Mouse (Mus musculus) fat pad, adult 2 months (tissue): ENCODE measurements around the gene Prss12.
"Not testable (repeated sequence)": the region's sequence is repeated elsewhere in the genome, so short reads cannot be mapped to it uniquely, and the experiment has no call there.

ENCODE experiments used
- DNase-seq: peaks from one replicate; pipeline ENCODE4 v3.0.0-alpha.2; 2011; ENCODE audit warnings: low read depth, low spot score; ENCODE audit errors: extremely low read depth

The Prss12 gene

DNA sequence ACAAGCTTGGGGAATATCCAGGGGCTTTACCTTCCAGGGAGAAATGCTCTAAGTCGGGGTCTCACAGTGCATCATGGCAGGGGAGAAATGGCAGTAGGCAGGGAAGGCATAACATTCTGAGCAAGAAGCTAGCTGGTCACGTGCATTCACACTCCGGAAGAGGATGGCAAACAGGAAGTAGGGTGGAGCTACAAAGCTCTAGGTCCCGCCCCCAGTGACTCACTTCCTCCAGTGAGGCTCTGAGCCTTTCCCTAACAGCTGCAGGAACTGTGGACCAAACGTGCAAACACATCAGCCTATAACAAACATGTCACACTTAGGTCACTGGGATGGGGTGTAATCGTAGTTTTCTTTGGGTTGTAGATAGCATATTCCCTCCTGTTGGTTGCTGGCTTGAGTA, 15.6 kb downstream of the Prss12 start:
- DNase-seq = no peak

DNA sequence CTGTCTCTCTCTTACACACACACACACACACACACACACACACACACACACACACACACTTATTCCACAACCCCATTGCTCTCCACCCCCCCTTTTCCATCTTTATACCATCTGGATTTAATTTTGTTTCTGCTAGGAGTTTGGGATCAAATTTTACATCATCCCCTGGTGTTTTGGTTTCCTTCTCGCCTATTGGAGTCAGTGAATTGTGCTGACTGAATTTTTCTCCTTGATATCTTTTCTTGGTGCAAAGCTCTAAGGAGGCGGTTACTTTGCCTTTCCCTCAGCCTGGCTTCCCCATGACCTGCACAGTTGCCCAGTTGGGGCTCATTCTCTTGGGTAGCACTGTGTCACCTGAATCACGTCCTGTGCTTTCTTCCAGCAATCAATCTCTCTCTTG, 30.1 kb downstream of the Prss12 start:
- no peak for DNase-seq

DNA sequence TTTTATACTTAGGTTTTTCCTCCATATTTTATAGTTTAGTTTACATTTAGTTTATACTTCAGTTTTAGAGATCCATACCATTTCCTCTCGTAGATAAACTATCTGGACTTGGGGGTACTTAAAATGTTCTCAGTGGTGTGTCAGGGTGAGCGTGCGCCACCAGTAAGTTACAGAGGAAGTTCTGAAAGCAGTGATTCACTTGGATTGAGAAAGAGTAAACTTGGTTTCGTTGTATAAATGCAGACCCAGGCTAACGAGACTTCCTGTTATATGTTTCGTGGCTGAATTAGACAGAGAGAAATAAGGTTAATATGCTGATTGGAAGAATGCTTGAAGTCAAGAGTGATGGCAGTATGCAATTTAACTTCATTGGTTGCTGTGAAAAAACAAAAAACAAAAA, 34.6 kb downstream of the Prss12 start:
- DNase-seq = no peak

DNA sequence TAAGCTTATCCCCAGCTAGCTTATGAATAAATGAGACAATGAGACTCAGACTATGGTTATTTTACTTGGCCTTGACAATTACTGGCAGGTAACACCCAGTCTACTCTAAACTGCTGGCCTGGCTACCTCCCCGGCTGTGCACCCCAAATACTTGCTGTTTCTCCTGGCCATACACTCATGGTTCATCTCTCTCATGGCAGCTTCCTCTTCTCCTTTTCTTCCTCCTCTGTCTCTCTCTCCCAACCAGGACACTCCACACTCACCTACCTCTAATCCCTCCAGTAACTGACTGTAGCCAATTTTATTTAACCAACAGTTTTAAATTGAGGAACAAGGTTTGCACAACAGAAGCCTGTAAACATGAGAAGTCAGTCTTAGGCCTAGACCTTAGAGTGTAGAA, 45.1 kb downstream of the Prss12 start:
- no peak for DNase-seq

DNA sequence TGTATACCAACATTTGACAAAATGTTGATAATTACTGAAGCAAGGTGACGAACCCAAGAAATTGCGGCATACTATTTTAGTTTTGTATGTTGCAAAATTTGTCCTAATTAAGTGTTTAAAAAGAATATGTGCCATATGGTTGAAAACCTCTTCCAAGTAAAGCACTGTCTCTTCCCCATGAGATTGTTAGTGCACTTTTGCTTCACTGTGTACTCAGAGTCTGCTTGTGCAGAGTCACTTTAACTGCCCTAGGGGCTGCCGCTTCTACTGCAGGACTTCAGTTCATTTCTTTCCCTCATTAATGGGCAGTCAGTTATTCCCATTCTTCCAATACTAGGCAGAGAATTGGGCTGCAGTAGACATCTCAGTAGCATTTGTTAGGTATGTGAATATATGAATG, 46.5 kb downstream of the Prss12 start:
- no peak for DNase-seq

DNA sequence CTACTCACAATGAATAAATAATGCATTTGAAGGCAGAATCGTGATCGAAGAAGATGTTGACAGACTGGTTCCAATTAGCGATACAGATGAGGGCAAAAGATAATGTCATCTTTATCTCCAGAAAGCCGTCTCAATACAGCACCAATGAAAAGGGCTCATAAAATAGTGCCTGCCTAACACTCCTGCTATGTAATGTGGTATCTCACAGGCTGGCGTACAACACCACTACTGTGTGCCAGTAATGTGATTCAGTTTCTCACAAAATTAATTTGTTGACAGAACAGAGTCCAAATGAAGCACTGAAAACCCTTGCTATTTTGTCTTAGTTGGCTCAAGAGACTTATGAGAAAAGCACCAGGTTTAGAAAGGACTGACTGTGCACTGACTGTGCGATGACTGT, 48.4 kb downstream of the Prss12 start:
- DNase-seq = no peak

DNA sequence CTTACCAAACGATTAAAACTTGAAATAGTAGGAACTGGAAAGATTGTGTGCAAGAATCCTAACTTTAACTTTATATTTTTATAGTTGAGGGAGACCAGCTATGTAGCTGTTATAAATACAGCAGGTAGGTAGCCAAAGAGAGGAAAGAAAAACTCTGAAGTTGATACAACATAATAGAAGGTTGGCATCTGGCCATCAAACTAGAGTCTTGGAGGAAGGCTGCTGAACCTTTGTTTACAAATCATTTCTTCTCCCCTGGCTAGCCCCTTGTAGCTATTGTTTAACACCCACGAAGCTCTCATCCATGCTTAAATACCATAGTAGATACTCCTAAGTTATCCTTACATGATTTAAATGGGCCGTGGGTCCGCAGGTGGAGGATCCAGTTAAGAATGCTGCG, 52.1 kb downstream of the Prss12 start:
- DNase-seq = no peak

DNA sequence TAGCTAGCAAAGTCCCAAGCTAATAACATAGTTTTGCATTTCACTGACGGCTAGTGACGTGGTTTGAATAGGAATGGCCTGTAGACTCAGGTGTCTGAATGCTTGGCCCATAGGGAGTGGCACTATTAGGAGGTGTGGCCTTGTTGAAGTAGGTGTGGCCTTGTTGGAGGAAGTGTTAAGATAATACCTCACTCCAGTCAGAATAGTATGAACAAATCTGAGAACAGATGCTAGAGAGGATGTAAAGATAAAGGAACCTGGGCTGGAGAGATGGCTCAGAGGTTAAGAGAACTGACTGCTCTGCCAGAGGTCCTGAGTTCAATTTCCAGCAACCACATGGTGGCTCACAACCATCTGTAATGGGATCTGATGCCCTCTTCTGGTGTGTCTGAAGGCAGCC, 55.1 kb downstream of the Prss12 start:
- DNase-seq = not testable (repeated sequence)

DNA sequence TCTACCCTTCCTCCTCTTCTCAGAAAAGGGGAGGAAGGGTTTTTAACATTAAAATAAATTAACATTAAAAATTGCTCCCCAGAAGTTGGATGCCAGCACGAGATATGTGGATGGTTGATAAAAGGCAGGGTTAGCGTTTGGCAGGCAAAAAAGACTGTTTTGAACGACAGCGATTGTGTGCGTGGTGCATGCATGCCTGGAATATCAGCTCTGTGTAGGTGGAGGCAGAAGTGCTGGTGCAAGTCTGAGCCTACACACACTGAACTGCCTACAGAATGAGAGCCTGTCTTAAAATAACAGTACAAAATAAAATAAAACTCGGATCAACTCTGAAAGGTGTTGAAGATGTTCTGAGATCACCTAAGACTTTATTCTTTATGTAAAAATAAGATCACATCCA, 57.2 kb downstream of the Prss12 start:
- no peak for DNase-seq

DNA sequence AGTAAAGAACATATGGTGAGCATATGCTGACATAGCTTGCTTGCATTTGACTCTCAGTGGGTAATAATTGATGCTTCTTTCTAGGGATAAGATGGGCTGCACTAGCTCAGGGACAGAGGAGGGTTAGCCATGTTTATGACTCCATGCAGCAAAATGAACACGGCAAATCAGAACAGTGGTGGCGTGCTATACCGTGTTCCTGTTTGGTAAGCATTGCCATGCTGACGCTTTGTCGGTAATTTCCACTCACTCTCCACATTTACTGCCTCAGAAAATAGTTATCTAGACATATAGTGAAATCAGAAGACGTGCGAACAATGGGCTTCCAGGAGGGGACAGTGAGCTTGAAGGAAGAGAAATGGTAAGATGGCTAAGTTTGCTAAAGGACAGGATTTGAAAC, 58.1 kb downstream of the Prss12 start:
- no peak for DNase-seq

DNA sequence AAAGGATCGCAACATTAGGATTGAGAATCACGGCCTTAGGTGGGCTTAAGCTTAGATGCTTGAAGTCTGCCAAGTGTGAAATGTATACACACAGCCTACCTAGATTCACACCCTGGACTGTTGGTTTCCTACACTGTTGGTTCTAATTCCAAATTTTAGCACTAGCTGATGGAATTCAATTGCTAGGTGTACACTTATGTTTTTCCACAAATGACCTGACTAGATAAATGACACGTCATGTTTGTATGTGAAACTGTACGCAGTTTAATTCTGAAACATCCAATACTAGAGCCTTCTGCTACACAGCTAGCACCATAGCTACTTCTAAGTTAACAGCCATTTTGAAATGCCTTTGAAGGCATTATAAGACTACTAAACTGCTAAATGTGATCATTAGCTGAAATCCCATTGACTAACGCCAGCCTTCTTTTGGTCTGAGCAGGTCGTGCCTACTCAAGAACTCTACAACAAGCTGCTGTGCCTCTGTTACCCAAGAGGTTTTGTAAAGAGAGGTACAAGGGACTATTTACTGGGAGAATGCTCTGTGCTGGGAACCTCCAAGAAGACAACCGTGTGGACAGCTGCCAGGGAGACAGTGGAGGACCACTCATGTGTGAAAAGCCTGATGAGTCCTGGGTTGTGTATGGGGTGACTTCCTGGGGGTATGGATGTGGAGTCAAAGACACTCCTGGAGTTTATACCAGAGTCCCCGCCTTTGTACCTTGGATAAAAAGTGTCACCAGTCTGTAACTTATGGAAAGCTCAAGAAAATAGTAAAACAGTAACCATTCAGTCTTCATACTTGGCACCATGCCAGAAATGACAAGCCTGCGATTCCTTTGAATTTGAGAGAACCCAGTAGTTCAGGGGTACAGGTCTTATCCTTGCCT, 59.3 kb downstream of the Prss12 start:
- no peak for DNase-seq

DNA sequence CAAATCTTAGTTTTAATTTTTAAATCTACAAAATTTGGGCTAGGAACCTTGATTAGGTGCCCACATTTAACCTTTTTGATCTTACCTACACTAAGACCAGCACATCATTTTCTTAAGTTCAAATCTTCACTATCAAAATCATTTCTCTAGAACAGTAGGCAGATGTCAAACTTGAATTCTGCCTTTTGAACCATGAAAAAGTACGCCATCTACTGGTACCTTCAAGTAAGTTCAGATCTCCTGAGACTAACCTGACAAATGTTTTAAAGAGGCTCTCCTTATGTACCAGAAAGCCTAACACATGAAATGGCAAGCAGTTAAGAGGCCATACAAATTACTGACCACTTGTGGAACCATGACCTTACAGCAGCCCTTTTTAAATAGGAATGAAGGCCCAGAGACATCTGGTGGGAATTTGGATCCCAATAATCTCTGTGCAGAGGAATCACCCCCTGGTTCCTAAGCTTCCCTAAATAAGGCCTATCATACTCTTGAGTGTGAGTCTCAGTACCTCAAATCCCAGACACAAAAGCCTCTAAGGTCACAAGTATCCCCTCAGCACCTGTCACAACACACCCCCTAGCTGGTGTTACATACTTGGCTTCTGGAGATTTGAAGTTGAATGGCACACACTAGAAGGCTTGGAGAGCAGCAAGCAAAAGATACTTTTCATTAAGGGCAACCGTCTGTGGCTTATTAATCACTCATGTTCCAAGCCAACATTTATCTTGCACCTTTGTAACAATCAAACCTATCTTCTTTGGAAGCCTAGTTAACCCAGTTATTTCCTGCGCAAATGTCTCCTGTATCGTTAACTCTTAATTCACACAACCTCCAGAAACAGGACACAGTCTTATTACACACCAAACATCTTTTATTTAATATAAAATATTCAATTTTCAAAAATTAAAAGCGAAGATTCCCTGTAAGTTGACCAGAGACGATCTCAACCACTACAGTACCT, 60.3 kb downstream of the Prss12 start:
- no peak for DNase-seq

DNA sequence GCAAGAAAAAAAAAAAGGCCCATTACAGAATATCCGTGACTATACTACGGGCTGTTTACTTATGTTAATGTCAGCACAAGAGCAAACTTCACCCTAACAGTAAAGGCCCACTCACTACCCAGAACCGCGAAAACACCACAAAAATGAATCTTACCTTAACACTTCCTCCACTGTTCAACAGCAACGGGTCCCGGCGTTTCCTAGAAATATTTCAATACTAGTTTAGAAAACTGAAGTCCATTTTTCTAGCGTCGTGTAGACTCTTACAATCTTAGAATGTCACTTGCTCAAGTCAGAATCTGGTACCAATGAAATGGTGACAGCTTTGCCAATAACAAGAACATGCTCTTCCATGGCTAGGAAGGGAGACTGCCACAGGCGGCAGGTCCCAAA, 60.9 kb downstream of the Prss12 start:
- DNase-seq = no peak

DNA sequence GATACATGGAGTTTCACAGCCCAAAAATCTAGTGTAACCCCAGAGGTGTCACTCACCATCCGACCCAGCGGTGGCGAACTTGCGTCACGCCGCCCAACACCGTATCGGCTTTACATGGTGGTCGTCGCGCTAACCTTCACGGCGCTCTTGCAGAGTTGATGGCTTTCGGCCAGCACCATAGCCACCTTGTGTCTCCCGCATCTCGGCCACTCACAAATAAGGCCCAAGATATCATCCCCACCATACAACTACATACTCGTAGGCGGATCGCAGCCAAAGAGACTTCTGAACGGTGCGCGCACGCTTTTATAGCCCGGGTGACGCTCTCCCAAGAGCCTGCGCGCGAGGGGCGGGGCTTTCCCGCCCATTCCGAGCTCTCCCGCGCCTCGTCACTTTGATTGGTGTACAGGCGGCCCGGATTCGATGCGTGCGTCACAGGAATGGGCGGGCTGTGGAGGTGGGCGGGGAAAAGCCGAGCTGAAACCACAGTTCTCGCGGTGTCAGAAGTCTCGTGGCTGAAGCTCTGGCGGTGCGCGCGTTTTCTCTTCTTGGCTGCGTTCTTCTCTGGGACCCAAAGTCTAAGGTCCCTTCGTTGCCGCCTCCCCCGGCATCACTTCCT, 61.5 kb downstream of the Prss12 start:
- peak; percentile 71 for DNase-seq

DNA sequence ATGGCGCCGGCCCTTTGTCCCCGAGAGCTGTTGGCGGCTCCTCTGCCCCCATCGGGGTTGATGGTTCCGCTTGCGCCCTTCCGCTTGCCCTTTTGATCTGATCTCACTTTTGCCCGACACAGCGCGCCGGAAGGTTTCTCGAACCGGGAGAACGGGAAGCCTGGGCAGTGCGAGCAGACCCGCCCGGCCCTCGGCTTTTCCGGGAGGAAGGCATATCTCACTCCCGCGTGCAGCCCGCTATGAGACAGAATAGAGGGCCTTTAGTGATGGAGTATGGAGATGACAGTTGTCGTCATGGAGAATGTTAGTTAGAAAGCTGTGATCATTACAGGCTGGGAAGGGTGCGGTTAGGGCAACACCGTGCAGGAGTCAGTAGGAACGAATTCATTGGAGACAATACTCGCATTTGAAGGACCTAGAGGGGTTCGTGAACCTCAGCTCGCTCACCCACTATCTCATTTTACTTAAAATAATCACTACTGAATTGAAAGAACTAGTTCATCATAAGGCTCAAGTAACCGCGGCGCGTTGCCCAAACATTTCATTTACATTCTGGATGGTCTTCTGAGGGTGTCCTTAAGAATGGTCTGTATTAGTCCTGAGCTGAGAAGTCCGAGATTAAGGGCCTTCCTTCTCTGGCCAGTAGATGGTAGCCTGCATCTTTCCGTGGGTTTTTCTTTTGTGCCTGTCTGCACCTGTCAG, 62.1 kb downstream of the Prss12 start:
- DNase-seq = no peak

DNA sequence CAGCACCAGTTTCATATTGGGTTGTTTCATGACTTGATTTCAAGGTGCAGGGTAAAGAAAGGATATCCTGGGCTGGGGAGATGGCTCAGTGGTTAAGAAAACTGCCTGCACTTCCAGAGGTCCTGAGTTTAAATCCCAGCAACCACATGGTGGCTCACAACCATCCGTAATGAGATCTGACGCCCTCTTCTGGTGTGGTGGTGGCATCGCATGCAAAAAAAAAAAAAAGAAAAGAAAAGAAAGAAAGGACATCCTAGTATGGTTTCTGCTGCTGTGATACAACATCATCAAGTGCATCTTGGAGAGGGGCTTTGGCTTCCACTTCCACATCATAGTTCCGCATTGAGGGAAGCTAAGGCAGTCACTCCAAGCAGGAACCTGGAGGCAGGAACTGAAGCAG, 65.1 kb downstream of the Prss12 start:
- no peak for DNase-seq

DNA sequence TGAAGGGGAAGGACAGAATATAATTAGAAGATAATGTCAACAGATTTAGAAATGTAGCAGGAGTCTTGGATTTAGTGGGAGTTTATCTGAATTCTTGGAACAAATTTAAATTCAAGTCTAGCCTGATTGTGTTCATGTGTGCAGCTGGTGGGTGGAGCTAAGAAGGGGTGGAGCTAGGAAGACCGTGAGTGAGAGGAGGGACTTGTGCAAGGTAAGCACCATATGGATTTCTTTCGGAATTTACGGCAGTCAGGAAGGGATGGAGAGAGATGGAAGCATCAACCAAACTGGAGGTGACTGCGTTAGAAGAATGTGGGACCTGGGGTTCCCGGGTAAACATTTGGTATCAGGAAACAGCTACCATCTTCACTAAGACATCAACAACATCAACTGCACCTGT, 68.2 kb downstream of the Prss12 start:
- DNase-seq = no peak

DNA sequence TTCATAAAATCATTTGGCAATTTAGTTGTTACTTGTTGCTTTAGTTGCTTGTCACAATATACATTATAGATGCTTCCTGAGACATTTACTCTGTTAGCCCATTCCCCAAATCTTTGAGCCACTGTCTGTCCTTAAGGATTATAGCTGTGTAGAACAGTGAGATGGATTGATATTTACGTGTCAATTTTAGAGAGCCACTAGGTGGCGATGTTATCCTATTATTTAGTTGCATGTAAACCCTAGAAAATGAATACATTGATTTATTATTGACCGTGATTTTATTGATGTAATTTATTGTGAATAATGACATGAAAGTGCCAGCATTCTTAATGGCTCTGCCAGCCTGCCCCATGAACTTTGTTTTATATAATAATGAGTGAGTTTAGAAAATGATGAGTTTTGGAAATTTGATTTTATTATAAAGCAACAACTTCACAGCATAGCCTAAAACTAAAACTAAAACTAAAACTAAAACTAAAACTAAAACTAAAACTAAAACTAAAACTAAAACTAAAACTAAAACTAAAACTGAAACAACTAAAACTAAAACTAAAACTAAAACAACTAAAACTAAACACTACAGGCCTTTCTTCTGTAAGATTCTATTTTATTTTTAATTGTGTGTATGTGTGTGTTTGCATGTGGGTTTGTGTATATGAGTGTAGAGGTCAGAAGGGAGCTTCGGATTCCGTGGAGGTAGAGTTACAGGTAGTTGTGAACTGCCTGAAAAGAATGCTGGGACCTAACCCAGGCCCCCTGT, 69.1 kb downstream of the Prss12 start:
- DNase-seq = no peak

DNA sequence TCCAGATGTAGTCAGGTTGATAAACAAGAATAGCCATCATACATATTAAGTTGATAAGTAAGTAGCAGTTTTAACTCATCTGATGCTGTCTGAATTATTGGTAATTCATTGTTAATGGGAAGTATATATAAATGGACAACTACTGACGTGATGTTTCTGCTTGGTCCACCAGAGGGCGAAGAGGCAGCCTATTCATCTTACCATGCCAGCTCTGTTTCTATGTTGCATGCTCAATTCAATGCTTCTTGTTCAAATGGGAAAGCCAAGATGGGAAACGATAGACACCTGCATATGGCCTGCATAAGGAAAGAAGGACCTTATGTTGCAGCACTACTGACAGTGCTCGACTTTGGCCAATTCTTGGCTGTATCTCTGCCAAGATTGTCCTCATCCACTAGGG, 70.1 kb downstream of the Prss12 start:
- no peak for DNase-seq
